Mouse (Mus musculus) hindbrain, embryonic 15.5 days (tissue): ENCODE data around the gene Olfr312. TPM values are rescaled to one million over a fixed set of nuclear protein-coding genes. Genes with fewer than 3 reads are reported as not detected.
A peak's percentile ranks its signal among the peaks of the same experiment; 100 is the strongest.
"Not testable (repeated sequence)": the region's sequence is repeated elsewhere in the genome, so short reads cannot be mapped to it uniquely, and the experiment has no call there.

ENCODE experiments used
- ATAC-seq: fragments of 200-750 bp; cut with Nextera tagmentation; 2 replicates; pipeline ENCODE4 v1.8.0; 2017; ENCODE audit warnings: low read depth, moderate number of reproducible peaks, moderate TSS enrichment; ENCODE audit not compliant: low FRiP score
- H3K27ac ChIP-seq: fragments of 300-500 bp; sonication (generic); replicated peaks from 2 replicates; pipeline ENCODE4 v1.5.1; 2015; ENCODE audit warnings: mild to moderate bottlenecking, inconsistent platforms
- H3K27me3 ChIP-seq: fragments of 300-500 bp; sonication (generic); 2 replicates; pipeline ENCODE4 v1.6.1; 2015; ENCODE audit warnings: control low read depth, inconsistent platforms
- H3K36me3 ChIP-seq: fragments of 300-500 bp; sonication (generic); 2 replicates; pipeline ENCODE4 v1.6.1; 2015; ENCODE audit warnings: control low read depth, inconsistent platforms
- H3K4me1 ChIP-seq: fragments of 300-500 bp; sonication (generic); replicated peaks from 2 replicates; pipeline ENCODE4 v1.6.1; 2015; ENCODE audit warnings: control low read depth, inconsistent platforms
- H3K4me2 ChIP-seq: fragments of 300-500 bp; sonication (generic); 2 replicates; pipeline ENCODE4 v1.6.1; 2015; ENCODE audit warnings: moderate library complexity, mild to moderate bottlenecking, inconsistent platforms
- H3K4me3 ChIP-seq: fragments of 300-500 bp; sonication (generic); 2 replicates; pipeline ENCODE4 v1.5.1; 2015; ENCODE audit warnings: mild to moderate bottlenecking, inconsistent platforms
- H3K9ac ChIP-seq: fragments of 300-500 bp; sonication (generic); 2 replicates; pipeline ENCODE4 v1.6.1; 2015; ENCODE audit warnings: inconsistent platforms
- H3K9me3 ChIP-seq: fragments of 300-500 bp; sonication (generic); 2 replicates; pipeline ENCODE4 v1.6.1; 2016; ENCODE audit warnings: control low read depth, inconsistent platforms
- WGBS: fragments of 180-500 bp; shearing (Covaris S2); methylation state at CpG from one replicate; pipeline ENCODE4 v1.1.7; 2015; 5-methylcytosine and 5-hydroxymethylcytosine counted together
- polyA plus RNA-seq: library from polyadenylated mRNA; unstranded; fragments of >200 nt; fragmentation: Nextera tagmentation; extraction: Ambion mirVana; gene quantifications from 2 replicates; pipeline ENCODE4 v1.2.1, GENCODE M21; 2015

The Olfr312 gene
- polyA plus RNA-seq, 1 experiment from 2014 or later, result not detected

DNA sequence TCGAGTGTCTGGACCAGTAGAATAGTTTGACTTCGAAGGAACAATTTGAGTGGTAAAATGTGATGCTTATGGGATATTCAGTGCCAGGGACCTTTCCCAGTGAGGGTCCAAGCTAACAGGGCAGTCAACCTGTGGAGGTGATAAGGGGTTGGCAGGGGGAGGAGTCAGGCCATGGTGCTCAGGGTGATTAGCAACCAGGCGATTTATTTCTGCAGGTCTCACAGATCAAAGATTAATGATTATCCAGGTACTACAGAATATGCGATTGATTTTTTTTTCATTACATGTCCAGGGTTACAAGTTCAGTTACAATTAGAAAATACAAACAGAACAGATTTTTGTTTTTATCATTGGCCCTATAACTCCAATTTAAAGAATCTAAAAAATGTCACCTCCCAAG lies 25.2 kb upstream of the Olfr312 start:
- no peak for ATAC-seq
- Histone ChIP-seq H3K9me3 (no peaks in the 10 kb centered on the region), H3K27ac (no peak overlapping the region), H3K4me1 (peaks cover 12% of the 10 kb centered on the region), H3K4me3 (no peak overlapping the region), H3K9ac (no peak overlapping the region), H3K27me3 (no peaks in the 10 kb centered on the region), H3K36me3 (no peaks in the 10 kb centered on the region), H3K4me2 (no peak overlapping the region)
- WGBS, result 82% methylated on average over 4 of the region's 4 CpGs

DNA sequence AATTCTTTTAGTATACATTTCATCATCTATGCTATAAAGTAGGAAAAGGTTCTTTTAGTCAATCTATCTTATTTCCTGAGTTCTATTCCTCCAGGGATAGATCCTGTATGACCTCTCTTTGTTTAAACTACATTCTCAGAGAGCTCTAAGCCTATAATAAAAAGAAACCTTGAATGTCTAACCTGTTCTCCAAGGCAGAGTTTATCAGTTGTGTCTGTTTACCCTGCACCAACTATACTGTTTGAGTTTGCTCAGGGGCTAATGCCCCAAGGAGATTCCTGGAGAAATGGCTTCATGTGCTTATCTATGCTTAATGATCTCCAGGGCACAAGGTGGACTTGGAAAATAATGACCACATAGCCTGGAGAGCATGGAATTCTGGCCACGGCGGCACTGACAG lies 24.6 kb upstream of the Olfr312 start:
- H3K9ac ChIP-seq, result no peak overlapping the region
- H3K4me3 ChIP-seq, result no peak overlapping the region
- ATAC-seq, result no peak
- H3K27me3 ChIP-seq, result no peaks in the 10 kb centered on the region
- no peaks in the 10 kb centered on the region for H3K36me3 ChIP-seq
- 85% methylated on average over 2 of the region's 2 CpGs for WGBS
- H3K27ac ChIP-seq, result no peak overlapping the region
- no peak overlapping the region for H3K4me2 ChIP-seq
- H3K4me1 ChIP-seq, result peaks cover 12% of the 10 kb centered on the region
- no peaks in the 10 kb centered on the region for H3K9me3 ChIP-seq

DNA sequence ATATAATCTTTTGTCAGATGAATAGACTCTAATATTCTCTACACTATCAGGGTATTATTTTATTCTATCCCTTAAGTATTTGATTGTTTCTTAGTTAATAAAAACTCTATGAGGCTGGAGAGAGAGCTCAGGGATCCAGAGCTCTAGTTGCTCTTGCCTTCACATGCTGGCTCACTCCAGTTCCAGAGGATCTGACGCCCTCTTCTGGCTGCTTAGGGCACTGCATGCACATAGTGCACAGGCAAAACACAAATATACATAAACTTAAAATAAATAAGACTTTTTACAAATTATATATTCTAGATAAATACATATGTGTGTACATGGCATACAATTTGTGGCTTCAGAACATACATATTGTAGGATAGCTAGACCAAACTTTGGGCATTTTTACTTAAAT lies 17.0 kb upstream of the Olfr312 start:
- no peak overlapping the region for H3K4me2 ChIP-seq
- no peak overlapping the region for H3K4me3 ChIP-seq
- no peaks in the 10 kb centered on the region for H3K4me1 ChIP-seq
- no peak overlapping the region for H3K27ac ChIP-seq
- no peaks in the 10 kb centered on the region for H3K36me3 ChIP-seq
- no peak for ATAC-seq
- H3K9me3 ChIP-seq, result no peaks in the 10 kb centered on the region
- H3K27me3 ChIP-seq, result no peaks in the 10 kb centered on the region
- H3K9ac ChIP-seq, result no peak overlapping the region
- 3% methylated on average over 1 of the region's 1 CpGs for WGBS

DNA sequence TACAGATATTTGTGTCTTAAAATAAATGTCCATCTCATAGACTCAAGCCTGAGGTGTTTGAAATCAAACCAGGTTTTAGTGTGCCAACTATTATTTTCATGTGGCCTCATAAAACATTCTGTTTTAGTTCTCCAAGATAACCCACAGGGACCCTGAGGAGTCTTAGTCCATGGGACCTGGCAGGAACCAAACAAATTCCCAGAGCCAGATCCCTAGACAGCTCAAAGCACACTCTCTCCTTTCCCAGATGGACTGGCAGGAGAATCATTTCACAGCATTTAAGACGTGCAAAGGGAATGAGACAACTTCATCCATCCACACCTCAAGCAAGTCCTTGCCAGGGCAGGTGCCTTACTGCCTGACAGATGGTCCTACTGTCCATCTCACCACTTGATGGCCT lies 14.3 kb upstream of the Olfr312 start, which contains the start of gene Olfr313:
TSS of gene Olfr313 (plus strand) at position 301 of the 400 bp plus-strand sequence.
- H3K27me3 ChIP-seq, H3K4me2 ChIP-seq, H3K9ac ChIP-seq, H3K36me3 ChIP-seq, ATAC-seq, H3K27ac ChIP-seq, H3K4me3 ChIP-seq, H3K4me1 ChIP-seq, H3K9me3 ChIP-seq: not testable (repeated sequence)
- WGBS, result 68% methylated on average over 1 of the region's 1 CpGs

DNA sequence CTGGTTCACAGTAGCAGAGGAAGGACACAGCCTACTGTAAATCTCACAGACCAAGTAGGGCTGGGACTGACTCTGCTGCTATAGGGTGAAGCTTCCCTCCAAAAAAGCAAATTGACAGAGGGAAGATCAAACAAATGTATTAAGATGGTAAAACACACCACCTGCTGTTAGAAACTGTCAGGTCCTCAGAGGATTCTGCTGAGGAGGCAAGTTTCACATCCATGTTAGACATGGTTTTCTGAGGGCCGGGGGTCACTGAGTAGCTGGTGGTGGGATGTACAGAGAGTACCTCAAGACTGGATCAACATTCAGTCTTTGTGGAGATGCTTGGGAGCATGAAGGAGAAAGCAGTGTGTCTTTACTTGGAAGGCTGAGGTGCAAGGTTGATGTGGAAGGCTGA lies 13.4 kb upstream of the Olfr312 start:
- H3K4me2 ChIP-seq, result no peak overlapping the region
- 84% methylated on average over 1 of the region's 1 CpGs for WGBS
- no peak overlapping the region for H3K9ac ChIP-seq
- no peak for ATAC-seq
- H3K4me1 ChIP-seq, result no peaks in the 10 kb centered on the region
- no peaks in the 10 kb centered on the region for H3K9me3 ChIP-seq
- H3K4me3 ChIP-seq, result no peak overlapping the region
- H3K27ac ChIP-seq, result no peak overlapping the region
- H3K36me3 ChIP-seq, result no peaks in the 10 kb centered on the region
- H3K27me3 ChIP-seq, result no peaks in the 10 kb centered on the region

- H3K4me1 ChIP-seq, result no peaks in the 10 kb centered on the region
- H3K9ac ChIP-seq, result no peak overlapping the region
- ATAC-seq, result no peak
- no peak overlapping the region for H3K27ac ChIP-seq
- H3K4me3 ChIP-seq, result no peak overlapping the region
- H3K36me3 ChIP-seq, result no peaks in the 10 kb centered on the region
- no peak overlapping the region for H3K4me2 ChIP-seq
- 83% methylated on average over 3 of the region's 3 CpGs for WGBS
- H3K9me3 ChIP-seq, result no peaks in the 10 kb centered on the region
- no peaks in the 10 kb centered on the region for H3K27me3 ChIP-seq
Measured at GRCm38 (mm10) chr11:58829764-58830163, 727 bp downstream of the Olfr312 start.

- not testable (repeated sequence) for H3K4me3 ChIP-seq, H3K4me2 ChIP-seq, H3K9me3 ChIP-seq, ATAC-seq, H3K27me3 ChIP-seq, H3K27ac ChIP-seq, H3K4me1 ChIP-seq, H3K9ac ChIP-seq, H3K36me3 ChIP-seq
- 89% methylated on average over 3 of the region's 3 CpGs for WGBS
Measured at GRCm38 (mm10) chr11:58832541-58832940, 3.5 kb downstream of the Olfr312 start.

DNA sequence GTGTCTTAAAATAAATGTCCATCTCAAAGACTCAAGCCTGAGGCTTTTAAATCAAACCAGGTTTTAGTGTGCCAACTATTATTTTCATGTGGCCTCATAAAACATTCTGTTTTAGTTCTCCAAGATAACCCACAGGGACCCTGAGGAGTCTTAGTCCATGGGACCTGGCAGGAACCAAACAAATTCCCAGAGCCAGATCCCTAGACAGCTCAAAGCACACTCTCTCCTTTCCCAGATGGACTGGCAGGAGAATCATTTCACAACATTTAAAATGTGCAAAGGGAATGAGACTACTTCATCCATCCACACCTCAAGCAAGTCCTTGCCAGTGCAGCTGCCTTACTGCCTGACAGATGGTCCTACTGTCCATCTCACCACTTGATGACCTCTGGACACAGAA lies 9.9 kb downstream of the Olfr312 start, which contains the start of gene Olfr311:
TSS of gene Olfr311 (plus strand) at position 301 of the 400 bp plus-strand sequence.
- H3K27me3 ChIP-seq, H3K4me2 ChIP-seq, H3K9ac ChIP-seq, H3K9me3 ChIP-seq, H3K27ac ChIP-seq, H3K4me1 ChIP-seq, H3K36me3 ChIP-seq, H3K4me3 ChIP-seq, ATAC-seq: not testable (repeated sequence)

- Histone ChIP-seq H3K27me3 (no peaks in the 10 kb centered on the region), H3K4me2 (peak within 1 kb of the TSS; percentile 79), H3K4me3 (peak within 1 kb of the TSS; percentile 61), H3K4me1 (peaks cover 14% of the 10 kb centered on the region), H3K9me3 (no peaks in the 10 kb centered on the region), H3K36me3 (peaks cover 31% of the 10 kb centered on the region), H3K9ac (peak within 1 kb of the TSS; percentile 89), H3K27ac (peak within 1 kb of the TSS; percentile 88)
- peak; percentile 100 for ATAC-seq
- under 1% methylated on average over 24 of the region's 24 CpGs for WGBS
Measured at GRCm38 (mm10) chr11:58846919-58847461, 18.0 kb downstream of the Olfr312 start, which contains the start of gene Gm12258. Gm12258 (plus strand) TSS chr11:58847158.

DNA sequence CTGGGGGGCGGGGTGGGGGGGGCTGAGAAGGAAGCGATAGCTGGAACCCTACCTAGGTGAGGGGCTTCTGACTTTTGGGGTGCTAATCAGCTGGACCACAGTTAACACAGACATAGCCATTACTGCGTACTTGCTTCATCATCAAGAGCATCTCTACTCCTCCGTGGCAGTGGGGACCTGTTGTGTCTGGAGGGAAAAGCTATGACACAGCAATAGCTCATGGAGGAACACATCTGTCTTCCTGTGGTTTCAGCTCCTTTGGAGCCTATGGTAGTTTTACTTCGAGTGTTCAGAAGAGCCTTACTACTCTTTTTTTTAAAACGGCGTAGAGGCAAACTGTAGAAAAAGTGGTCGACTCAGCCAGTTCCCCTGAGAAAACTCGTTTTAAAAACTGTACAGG lies 18.6 kb downstream of the Olfr312 start:
- H3K9ac ChIP-seq, result peak overlapping the region; percentile 89
- no peaks in the 10 kb centered on the region for H3K9me3 ChIP-seq
- H3K27ac ChIP-seq, result peak overlapping the region; percentile 88
- peaks cover 37% of the 10 kb centered on the region for H3K36me3 ChIP-seq
- H3K4me2 ChIP-seq, result peak overlapping the region; percentile 79
- WGBS, result 49% methylated on average over 9 of the region's 9 CpGs
- no peaks in the 10 kb centered on the region for H3K27me3 ChIP-seq
- peak overlapping the region; percentile 61 for H3K4me3 ChIP-seq
- H3K4me1 ChIP-seq, result peaks cover 14% of the 10 kb centered on the region
- no peak for ATAC-seq

DNA sequence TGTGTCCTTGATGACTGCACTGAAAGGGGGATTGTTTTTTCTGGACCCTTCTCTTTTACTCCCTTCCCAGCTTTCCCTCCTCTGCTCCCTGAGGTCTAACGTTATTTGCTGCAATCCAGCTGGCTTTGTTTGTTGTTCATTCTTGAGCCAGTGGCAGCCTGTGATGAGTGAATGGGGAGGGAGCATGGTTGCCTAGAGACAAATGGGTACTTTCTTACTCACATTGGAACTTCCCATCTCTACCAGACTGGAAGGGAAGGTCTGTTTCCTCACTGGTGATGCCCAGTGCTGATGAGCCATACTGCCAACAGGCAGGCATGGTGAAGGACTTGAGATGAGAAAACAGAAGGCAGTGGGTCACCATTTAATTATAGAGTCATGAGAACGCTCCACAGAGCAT lies 20.7 kb downstream of the Olfr312 start:
- Histone ChIP-seq H3K4me3 (no peak overlapping the region), H3K27me3 (no peaks in the 10 kb centered on the region), H3K9me3 (no peaks in the 10 kb centered on the region), H3K4me1 (peaks cover 14% of the 10 kb centered on the region), H3K9ac (no peak overlapping the region), H3K36me3 (peaks cover 52% of the 10 kb centered on the region), H3K4me2 (no peak overlapping the region), H3K27ac (no peak overlapping the region)
- 57% methylated on average over 2 of the region's 2 CpGs for WGBS
- ATAC-seq, result no peak

- Histone ChIP-seq H3K27ac (no peak overlapping the region), H3K36me3 (peaks cover 51% of the 10 kb centered on the region), H3K27me3 (no peaks in the 10 kb centered on the region), H3K9me3 (peaks cover 11% of the 10 kb centered on the region; the same call in 1 of the 2 replicates), H3K4me3 (no peak overlapping the region), H3K4me2 (no peak overlapping the region), H3K4me1 (no peaks in the 10 kb centered on the region), H3K9ac (no peak overlapping the region)
- 97% methylated on average over 8 of the region's 8 CpGs for WGBS
- no peak for ATAC-seq
Measured at GRCm38 (mm10) chr11:58860744-58861143, 31.7 kb downstream of the Olfr312 start.
